Mouse (Mus musculus) liver, adult (tissue): ENCODE results near the gene Dgkd.

ENCODE experiments used
- GATA4 ChIP-seq: IDR thresholded peaks from 2 replicates; pipeline ENCODE4 v1.6.1; 2014; ENCODE audit warnings: mild to moderate bottlenecking, low read length; ENCODE audit not compliant: insufficient replicate concordance

Gene Dgkd

DNA sequence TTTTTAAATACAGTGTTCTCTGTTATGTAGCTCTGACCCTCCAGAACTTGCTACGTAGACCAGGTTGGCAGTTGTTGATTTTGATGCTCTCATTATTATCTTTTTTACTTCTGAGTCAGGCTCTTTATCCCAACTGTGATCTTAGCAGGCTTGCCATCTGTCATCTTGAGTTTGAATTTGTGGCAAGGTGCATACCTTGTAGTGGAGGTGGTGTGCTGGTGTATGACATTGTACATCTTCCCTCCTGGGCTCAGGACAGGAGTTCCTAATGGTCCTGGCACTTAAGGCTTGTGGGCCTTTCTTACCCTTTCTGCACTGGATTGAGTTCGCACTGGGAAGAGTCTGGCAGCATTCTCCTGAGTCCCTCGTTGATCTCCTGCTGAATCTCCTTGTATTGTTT, 10.5 kb downstream of the Dgkd start:
- no peak for TF ChIP-seq GATA4

DNA sequence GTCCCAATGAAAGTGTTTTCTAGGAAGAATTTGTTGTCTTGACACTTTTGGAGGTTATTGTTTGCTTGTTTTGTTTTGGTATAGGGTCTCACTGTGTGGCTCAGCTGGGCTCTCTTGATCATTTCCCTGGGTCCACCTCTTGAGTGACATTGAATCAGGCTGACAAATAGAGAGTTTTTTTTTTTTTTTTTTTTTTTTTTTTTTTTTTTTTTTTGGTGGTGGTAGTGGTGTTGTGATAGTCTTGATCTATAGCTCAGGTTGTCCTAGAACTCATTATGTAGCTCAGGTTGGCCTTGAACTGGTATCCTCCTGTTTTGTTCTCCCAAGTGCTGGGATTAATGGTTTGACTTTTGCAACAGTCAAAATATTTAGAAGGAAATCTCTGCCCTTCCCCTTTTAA, 11.8 kb downstream of the Dgkd start:
- TF ChIP-seq GATA4, result no peak

DNA sequence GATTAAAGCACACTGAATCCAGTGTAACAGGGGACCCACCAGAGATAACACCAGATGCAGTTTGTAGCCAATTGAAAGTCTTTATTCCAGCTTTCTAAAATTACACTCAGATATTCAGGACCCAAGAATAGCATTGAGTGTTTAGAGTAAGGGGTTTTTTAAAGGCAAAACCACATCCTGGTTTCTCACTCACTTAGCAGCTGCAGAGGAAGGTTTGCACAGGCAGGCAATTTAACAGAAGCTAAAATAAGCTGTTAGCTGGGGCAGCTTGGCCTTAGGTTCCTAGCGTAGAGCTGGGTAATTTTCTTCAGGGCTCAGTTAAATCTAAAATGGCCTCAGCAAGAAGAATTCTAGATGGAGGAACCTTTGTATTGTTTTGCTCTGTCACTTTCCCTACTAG, 13.6 kb downstream of the Dgkd start:
- no peak for TF ChIP-seq GATA4

DNA sequence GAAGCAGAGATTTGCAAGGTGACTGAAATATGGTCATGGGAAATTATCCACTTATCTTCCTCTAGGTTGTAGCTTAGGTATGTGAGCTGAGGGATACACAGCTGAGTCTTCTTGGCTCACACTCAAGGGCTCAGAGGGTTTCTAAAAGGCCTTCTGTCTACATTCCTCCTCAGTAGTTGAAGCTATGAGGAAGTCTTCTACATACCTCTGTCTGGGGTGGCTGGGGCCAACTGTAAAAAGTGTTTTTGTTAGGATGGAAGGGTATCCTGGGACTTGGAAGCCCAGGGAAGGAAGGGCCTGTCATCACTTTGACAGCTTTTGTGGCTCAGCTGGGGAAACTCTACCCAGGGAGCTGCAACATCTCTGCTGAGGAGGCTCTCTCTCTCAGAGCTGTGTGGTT, 18.5 kb downstream of the Dgkd start:
- no peak for TF ChIP-seq GATA4

DNA sequence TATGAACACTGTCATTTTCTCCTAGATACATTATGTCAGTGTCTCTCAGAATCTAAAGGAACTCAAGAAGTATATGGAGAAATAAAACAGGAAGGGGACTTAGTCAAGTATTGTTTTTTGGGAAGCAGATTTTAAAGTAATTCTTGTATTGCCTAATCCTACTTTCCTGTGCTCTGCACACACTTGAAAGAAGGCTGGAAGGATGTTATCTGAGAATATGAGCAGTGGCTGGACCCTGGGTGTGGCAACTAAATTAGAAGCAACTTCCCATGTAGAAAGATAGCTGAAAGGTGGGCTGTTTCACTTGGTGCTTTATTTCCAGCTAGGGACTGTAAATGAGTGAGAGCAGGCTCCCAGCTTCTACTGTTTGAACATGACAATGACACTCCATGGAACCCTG, 20.0 kb downstream of the Dgkd start:
- TF ChIP-seq GATA4, result no peak

DNA sequence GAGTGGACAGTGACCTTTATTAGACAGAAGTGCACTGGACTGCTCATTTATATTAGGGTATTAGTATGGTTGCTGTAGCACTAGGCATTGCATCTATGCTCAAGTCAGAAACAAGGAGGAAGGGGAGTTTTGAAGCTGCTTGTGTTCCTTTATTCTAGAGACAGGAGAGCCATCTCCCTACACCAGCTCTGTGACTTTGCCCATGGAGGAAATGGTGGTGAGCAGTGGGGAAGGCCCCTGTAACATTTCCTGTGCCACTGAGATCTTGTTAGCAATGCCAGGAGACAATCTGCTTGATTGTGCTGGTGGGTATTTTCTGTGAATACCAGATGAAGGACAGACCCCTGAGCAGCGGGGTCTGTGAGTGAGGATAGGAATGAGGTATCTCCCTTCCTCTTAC, 23.0 kb downstream of the Dgkd start:
- TF ChIP-seq GATA4, result no peak

DNA sequence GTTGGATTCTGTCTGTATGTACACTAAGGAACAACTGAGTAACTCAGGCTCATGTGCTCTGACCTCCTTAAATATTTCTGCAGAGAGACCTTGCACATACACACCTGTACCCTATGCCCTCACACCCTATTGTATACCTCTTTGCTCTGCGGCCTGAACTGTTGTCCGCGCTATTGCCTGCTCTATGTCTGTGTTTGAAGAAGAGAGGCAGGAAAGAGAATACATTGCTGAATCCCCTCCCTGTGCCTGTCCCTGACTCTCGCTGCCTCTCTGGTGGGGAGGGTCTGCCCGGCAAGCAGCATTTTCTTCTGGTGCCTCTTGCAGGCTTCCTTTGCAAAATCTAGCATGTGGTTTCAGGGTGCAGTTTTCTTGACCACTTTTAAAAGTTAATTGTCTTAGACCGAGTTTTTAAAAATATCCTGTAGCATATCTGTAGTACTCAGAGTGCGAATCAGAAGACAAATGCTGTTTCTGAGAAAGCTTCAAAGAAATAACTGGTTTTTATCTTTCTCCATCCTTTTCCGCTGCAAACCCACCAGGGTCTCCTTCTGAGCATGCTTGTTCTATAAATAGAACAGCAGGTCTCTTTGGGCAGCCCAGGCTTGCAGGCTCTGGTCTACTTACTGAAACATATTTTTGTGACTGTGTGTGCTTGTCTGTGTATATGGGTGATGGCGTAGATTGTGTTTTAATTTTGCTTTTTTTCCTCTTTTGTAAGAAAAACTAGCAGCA, 24.6 kb downstream of the Dgkd start:
- TF ChIP-seq GATA4, result no peak

DNA sequence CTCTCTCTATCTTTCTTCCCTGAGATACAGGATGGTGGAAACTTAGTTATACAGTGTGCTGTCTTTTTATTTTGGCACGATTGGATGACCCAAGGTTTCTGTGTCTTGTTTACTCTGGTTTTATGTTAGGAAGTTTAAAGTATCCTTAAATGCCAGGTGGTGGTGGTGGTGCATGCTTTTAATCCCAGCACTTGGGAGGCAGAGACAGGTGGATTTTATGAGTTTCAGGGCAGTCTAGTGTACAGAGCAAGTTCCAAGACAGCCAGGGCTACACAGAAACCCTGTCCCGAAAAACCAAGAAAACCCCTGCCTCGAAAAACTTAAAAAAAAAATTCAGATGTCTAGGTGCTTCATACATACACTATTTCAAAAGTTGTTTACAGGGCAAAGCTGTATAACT, 25.9 kb downstream of the Dgkd start:
- TF ChIP-seq GATA4, result no peak

DNA sequence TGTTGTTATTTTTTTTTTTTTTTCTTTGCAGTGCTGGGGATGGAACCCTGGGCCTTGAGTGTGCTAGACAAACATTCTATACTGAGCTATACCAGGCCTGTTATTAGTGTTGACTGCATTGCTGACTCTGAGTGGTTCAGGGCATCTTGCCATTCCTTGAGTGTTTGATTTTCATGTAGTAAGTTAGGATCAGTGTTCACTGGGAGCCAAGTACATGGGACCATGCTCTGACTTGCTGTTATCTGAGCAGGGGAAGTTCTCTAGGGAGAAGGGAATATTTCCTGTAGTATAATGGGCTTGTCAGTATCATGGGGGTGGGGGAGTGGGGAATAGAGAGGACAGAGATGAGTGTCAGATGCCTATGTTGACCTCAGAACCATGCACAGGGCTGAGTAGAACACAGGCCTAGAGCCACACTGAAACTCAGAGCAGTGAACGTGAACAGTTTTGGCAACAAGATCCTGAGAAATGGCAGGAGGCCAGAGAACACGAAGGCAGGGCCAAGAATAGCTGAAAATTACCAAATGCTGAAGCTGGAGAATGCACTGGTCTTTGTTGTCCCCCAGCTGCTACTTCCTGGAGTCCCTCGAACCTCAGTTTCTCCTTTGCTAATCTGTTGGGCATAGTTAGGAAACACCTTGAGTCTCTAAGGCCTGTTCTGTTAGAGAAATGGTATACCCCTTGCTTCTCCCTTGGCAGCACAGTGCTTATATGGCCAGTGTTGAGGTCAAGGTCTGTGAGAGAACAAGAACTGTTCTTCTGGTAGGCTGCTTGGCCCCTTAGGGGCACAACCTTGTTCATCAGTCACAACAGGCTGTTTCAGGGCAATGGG, 26.6 kb downstream of the Dgkd start:
- peak; percentile 34; the same call in 1 of the 2 replicates for TF ChIP-seq GATA4

DNA sequence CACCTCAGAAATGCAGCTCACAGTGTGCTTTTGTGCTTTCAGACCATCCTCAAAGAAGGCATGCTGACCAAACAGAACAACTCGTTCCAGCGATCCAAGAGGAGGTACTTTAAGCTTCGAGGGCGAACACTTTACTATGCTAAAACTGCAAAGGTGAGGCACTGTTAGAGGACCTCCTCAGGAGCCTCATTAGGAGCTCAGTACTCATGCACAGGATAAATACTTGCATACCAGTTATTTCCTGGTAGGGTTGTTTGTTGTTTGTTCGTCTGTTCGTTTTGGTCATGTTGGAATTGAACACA, 27.2 kb downstream of the Dgkd start:
- TF ChIP-seq GATA4, result no peak

DNA sequence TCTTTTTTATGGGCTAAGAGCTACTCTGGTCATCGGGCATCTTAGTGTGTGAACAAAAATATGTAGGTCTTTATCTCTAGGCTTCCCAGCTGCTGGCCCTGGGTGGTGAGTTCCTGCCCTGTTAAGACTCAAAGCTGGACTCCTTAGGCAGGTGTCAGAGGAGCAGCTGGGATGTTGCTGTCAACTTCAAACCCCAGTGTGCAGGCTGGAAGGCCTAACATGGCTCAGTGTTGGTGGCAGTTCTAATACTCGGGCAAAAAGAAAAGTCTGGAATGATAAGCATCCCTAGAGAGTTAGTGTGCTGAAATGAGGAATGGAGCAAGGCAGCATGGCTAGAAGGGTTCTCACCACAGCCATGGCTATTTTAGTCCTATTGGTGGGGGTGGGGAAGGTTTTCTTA, 27.8 kb downstream of the Dgkd start:
- no peak for TF ChIP-seq GATA4

DNA sequence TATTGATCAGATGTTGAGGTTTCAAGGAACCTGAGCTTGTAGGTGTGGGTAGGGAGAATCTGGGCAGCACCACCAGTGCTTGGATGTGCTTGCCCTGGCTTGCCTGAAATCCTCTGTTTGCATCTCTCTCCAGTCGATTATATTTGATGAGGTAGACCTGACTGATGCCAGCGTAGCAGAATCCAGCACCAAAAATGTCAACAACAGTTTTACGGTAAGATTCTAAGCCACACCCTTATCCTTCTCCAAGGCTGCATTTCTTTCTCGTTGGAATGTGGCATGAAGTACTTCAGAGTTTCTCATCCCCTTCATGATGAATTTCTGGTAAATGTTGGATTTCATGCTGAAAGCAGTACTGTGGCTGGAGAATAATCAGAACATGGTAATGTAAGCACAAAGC, 28.6 kb downstream of the Dgkd start:
- no peak for TF ChIP-seq GATA4

DNA sequence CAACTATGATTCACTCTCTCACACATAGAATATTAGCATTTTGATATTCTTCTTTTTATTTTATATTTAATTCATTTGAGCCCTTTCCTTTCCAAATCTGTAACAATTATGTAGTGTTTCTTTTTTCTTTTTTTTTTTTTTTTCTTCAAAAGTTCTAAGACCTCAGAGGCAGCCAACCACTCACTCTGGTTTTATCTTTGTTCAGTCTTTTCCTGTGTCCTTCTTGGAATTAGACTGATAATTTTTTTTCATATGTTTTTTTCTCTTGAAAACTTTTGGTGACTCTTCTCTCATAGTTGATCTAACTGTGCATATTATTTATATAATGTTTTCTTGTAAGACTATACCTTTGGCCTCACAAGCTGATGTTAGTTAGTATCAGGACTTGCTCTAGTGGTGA, 29.5 kb downstream of the Dgkd start:
- TF ChIP-seq GATA4, result no peak

DNA sequence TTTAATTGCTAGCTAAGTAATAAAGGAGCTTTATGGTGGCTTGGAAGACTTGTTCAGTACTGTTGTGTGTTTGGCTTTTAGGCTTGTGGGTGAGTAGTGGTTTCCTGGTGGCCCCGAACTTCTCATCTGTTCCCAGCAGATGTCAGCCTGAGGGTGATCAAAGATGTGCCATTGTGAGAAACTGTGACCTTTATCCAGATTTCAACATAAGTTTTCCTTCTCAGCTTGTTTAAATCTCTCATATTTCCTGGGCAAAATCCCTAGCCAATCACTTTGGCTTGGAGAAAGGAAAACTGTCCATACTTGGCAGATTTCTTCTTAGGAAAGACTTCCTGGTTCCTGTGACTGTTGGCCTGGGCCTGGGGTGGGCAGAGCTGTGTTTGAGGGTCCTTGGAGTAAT, 37.9 kb downstream of the Dgkd start:
- no peak for TF ChIP-seq GATA4

DNA sequence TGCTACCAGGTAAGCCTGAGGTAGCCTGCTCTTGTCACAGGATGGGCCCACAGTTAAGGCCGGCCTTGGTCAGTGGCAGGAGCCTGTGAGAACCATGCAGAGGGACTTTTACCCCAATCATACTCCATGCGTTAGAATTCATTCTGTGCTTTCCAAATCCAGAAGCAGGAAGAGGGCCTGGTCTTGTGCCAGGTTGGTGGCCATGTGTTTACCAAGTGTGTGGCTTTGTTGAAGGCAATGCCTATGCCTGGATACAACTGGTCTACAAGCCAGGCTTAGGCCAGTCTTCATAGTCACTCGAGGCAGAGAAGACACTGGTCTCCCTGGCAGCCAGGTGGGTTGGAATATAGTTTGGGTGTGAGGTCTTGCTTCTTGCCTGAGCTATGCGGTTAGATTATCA, 38.5 kb downstream of the Dgkd start:
- no peak for TF ChIP-seq GATA4

DNA sequence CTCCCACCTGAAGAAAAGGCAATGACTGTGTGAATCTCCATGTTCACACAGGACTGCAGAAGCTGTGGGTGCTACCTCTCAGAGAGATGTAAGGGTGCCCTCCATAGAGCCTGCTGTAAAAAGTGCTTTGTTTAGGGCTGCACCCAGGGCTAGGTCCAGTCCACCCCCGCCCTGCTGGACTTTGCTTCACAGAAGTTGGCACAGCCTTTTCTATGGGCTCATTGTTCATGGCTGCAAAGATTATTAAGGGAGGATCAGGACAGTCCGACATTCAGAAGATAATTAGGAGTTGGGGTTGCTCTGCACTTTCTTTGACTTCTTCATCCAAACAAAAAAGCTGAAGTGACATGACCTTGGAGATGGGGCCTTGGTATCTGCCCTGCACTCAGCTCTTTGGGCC, 39.4 kb downstream of the Dgkd start:
- no peak for TF ChIP-seq GATA4

DNA sequence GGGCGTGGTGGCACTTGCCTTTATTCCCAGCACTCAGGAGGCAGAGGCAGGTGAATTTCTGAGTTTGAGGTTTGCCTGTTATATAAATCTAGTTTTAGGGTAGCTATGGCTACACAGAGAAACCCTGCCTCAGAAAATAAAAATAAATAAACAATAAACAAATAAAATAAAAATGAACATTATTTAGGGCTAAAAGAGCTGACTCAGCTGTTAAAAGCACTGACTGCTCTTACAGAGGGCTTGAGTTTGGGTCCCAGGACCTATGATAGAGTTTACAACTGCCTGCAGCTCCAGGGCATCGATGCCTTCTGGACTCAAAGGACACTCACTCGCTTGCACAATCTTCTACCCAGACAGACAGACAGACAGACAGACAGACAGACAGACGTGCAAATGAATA, 40.3 kb downstream of the Dgkd start:
- no peak for TF ChIP-seq GATA4
